Mouse (Mus musculus) embryonic fibroblast, embryonic 13.5 days (primary cell): Measurements from ENCODE around the gene Glb1l.

Experiments used
- CTCF ChIP-seq: IDR thresholded peaks from 2 replicates; pipeline ENCODE4 v1.5.1; 2011; ENCODE audit warnings: mild to moderate bottlenecking, control low read depth, low read length, moderate library complexity, borderline replicate concordance; ENCODE audit not compliant: insufficient read depth
- POLR2A ChIP-seq: IDR thresholded peaks from 2 replicates; pipeline ENCODE4 v1.6.1; 2011; ENCODE audit warnings: low read depth, mild to moderate bottlenecking, control low read depth, low read length, moderate library complexity

GRCm38 (mm10) chr1:75214442-75214841 lies 3.8 kb upstream of the Glb1l start:
- TF ChIP-seq CTCF = no peak
- TF ChIP-seq POLR2A = no peak
